Mouse (Mus musculus) liver, embryonic 11.5 days (tissue): ENCODE data around the gene Tfam. TPM values are rescaled to one million over a fixed set of nuclear protein-coding genes. Genes with fewer than 3 reads are reported as not detected.

Experiments used
- ATAC-seq: fragments of 200-750 bp; cut with Nextera tagmentation; replicated peaks from 2 replicates; pipeline ENCODE4 v1.8.0; 2017; ENCODE audit warnings: moderate number of reproducible peaks, mild to moderate bottlenecking, moderate TSS enrichment, moderate library complexity; ENCODE audit not compliant: low FRiP score
- DNase-seq: peaks from one replicate; pipeline ENCODE4 v3.0.0-alpha.2; 2017; ENCODE audit warnings: low spot score
- H3K27ac ChIP-seq: fragments of 300-500 bp; sonication (generic); 2 replicates; pipeline ENCODE4 v1.5.1; 2014; ENCODE audit warnings: mild to moderate bottlenecking, low read depth, low read length, control low read depth
- H3K27me3 ChIP-seq: fragments of 300-500 bp; sonication (generic); replicated peaks from 2 replicates; pipeline ENCODE4 v1.6.1; 2014; ENCODE audit warnings: low read length, mixed read lengths; ENCODE audit not compliant: control insufficient read depth, insufficient read depth
- H3K36me3 ChIP-seq: fragments of 300-500 bp; sonication (generic); 2 replicates; pipeline ENCODE4 v1.6.1; 2014; ENCODE audit warnings: mild to moderate bottlenecking, low read length, moderate library complexity, mixed read lengths; ENCODE audit not compliant: control insufficient read depth, insufficient read depth
- H3K4me1 ChIP-seq: fragments of 300-500 bp; sonication (generic); replicated peaks from 2 replicates; pipeline ENCODE4 v1.6.1; 2014; ENCODE audit warnings: low read length, mixed read lengths; ENCODE audit not compliant: control insufficient read depth, insufficient read depth
- H3K4me2 ChIP-seq: fragments of 300-500 bp; sonication (generic); 2 replicates; pipeline ENCODE4 v1.6.1; 2014; ENCODE audit warnings: mild to moderate bottlenecking, control low read depth, moderate library complexity
- H3K4me3 ChIP-seq: fragments of 300-500 bp; sonication (generic); 2 replicates; pipeline ENCODE4 v1.5.1; 2014; ENCODE audit warnings: low read depth, low read length, control low read depth
- H3K9ac ChIP-seq: fragments of 300-500 bp; sonication (generic); 2 replicates; pipeline ENCODE4 v1.6.1; 2014; ENCODE audit warnings: low read depth, low read length, control low read depth
- H3K9me3 ChIP-seq: fragments of 300-500 bp; sonication (generic); 2 replicates; pipeline ENCODE4 v1.6.1; 2016; ENCODE audit warnings: low read length, inconsistent platforms, mixed read lengths; ENCODE audit not compliant: control insufficient read depth
- WGBS: fragments of 180-500 bp; shearing (Covaris S2); extraction: QIAGEN DNeasy Blood & Tissue Kit; methylation state at CpG from one replicate; pipeline ENCODE4 v1.1.7; 2014; 5-methylcytosine and 5-hydroxymethylcytosine counted together
- polyA plus RNA-seq: library from polyadenylated mRNA; unstranded; fragments of >200 nt; fragmentation: Nextera tagmentation; extraction: Ambion mirVana; gene quantifications from 2 replicates; pipeline ENCODE4 v1.2.1, GENCODE M21; 2014

Gene Tfam
- polyA plus RNA-seq, 1 experiment from 2014 or later, result 104 TPM

GRCm38 (mm10) chr10:71188681-71189080 lies 49.4 kb downstream of the Tfam start:
- H3K4me3 ChIP-seq, result no peak overlapping the region
- H3K9ac ChIP-seq, result no peak overlapping the region
- H3K9me3 ChIP-seq, result no peaks in the 10 kb centered on the region
- ATAC-seq, result no peak
- no peaks in the 10 kb centered on the region for H3K36me3 ChIP-seq
- H3K27me3 ChIP-seq, result no peaks in the 10 kb centered on the region
- no peak overlapping the region for H3K4me2 ChIP-seq
- 0 out of 2 replicates have a peak, but pooled peaks cover 3% of the 10 kb centered on the region for H3K4me1 ChIP-seq
- no peak for DNase-seq
- WGBS, result 80% methylated on average over 4 of the region's 4 CpGs
- H3K27ac ChIP-seq, result no peak overlapping the region

GRCm38 (mm10) chr10:71185059-71185458 lies 53.0 kb downstream of the Tfam start:
- Histone ChIP-seq H3K4me2 (no peak overlapping the region), H3K27me3 (no peaks in the 10 kb centered on the region), H3K9ac (no peak overlapping the region), H3K4me3 (no peak overlapping the region), H3K4me1 (0 out of 2 replicates have a peak, but pooled peaks cover 3% of the 10 kb centered on the region), H3K36me3 (no peaks in the 10 kb centered on the region), H3K9me3 (0 out of 2 replicates have a peak, but pooled peaks cover 4% of the 10 kb centered on the region), H3K27ac (no peak overlapping the region)
- no peak for ATAC-seq
- DNase-seq, result no peak
- WGBS, result 87% methylated on average over 7 of the region's 7 CpGs

- Histone ChIP-seq H3K27me3 (no peaks in the 10 kb centered on the region), H3K4me3 (no peak overlapping the region), H3K4me1 (0 out of 2 replicates have a peak, but pooled peaks cover 3% of the 10 kb centered on the region), H3K27ac (no peak overlapping the region), H3K9me3 (0 out of 2 replicates have a peak, but pooled peaks cover 4% of the 10 kb centered on the region), H3K36me3 (no peaks in the 10 kb centered on the region), H3K9ac (no peak overlapping the region), H3K4me2 (no peak overlapping the region)
- 38% methylated on average over 7 of the region's 7 CpGs for WGBS
- DNase-seq (no peak), ATAC-seq (no peak; the same call in 1 of the 2 replicates)
Observed at GRCm38 (mm10) chr10:71183339-71184031, 54.6 kb downstream of the Tfam start.

GRCm38 (mm10) chr10:71181931-71182330 lies 56.1 kb downstream of the Tfam start:
- 0 out of 2 replicates have a peak, but pooled peaks cover 4% of the 10 kb centered on the region for H3K9me3 ChIP-seq
- 86% methylated on average over 4 of the region's 4 CpGs for WGBS
- ATAC-seq (no peak), DNase-seq (no peak)
- H3K9ac ChIP-seq, result no peak overlapping the region
- 0 out of 2 replicates have a peak, but pooled peaks cover 3% of the 10 kb centered on the region for H3K4me1 ChIP-seq
- no peak overlapping the region for H3K4me2 ChIP-seq
- no peak overlapping the region for H3K4me3 ChIP-seq
- no peaks in the 10 kb centered on the region for H3K27me3 ChIP-seq
- no peaks in the 10 kb centered on the region for H3K36me3 ChIP-seq
- no peak overlapping the region for H3K27ac ChIP-seq

GRCm38 (mm10) chr10:71181091-71181490 lies 57.0 kb downstream of the Tfam start:
- Histone ChIP-seq H3K4me2 (no peak overlapping the region), H3K27me3 (no peaks in the 10 kb centered on the region), H3K36me3 (no peaks in the 10 kb centered on the region), H3K9ac (no peak overlapping the region), H3K4me3 (no peak overlapping the region), H3K9me3 (0 out of 2 replicates have a peak, but pooled peaks cover 4% of the 10 kb centered on the region), H3K27ac (no peak overlapping the region), H3K4me1 (0 out of 2 replicates have a peak, but pooled peaks cover 3% of the 10 kb centered on the region)
- ATAC-seq (no peak), DNase-seq (no peak)
- WGBS, result 78% methylated on average over 2 of the region's 2 CpGs

GRCm38 (mm10) chr10:71180057-71180456 lies 58.0 kb downstream of the Tfam start:
- H3K36me3 ChIP-seq, result no peaks in the 10 kb centered on the region
- 73% methylated on average over 2 of the region's 2 CpGs for WGBS
- 0 out of 2 replicates have a peak, but pooled peaks cover 4% of the 10 kb centered on the region for H3K9me3 ChIP-seq
- H3K4me3 ChIP-seq, result no peak overlapping the region
- no peak overlapping the region for H3K4me2 ChIP-seq
- no peak overlapping the region for H3K9ac ChIP-seq
- DNase-seq, result no peak
- H3K27me3 ChIP-seq, result no peaks in the 10 kb centered on the region
- H3K27ac ChIP-seq, result no peak overlapping the region
- 0 out of 2 replicates have a peak, but pooled peaks cover 3% of the 10 kb centered on the region for H3K4me1 ChIP-seq
- no peak for ATAC-seq

- Histone ChIP-seq H3K9ac (no peak overlapping the region), H3K4me2 (no peak overlapping the region), H3K27ac (no peak overlapping the region), H3K4me3 (no peak overlapping the region), H3K36me3 (no peaks in the 10 kb centered on the region), H3K27me3 (no peaks in the 10 kb centered on the region), H3K4me1 (no peaks in the 10 kb centered on the region), H3K9me3 (0 out of 2 replicates have a peak, but pooled peaks cover 4% of the 10 kb centered on the region)
- WGBS, result 79% methylated on average over 7 of the region's 7 CpGs
- DNase-seq, result no peak
- ATAC-seq, result no peak
Observed at GRCm38 (mm10) chr10:71177201-71177600, 60.9 kb downstream of the Tfam start.

GRCm38 (mm10) chr10:71176341-71176740 lies 61.7 kb downstream of the Tfam start:
- Histone ChIP-seq H3K9ac (no peak overlapping the region), H3K27me3 (no peaks in the 10 kb centered on the region), H3K4me2 (no peak overlapping the region), H3K27ac (no peak overlapping the region), H3K4me1 (no peaks in the 10 kb centered on the region), H3K36me3 (no peaks in the 10 kb centered on the region), H3K9me3 (0 out of 2 replicates have a peak, but pooled peaks cover 4% of the 10 kb centered on the region), H3K4me3 (no peak overlapping the region)
- DNase-seq, result no peak
- WGBS, result 80% methylated on average over 8 of the region's 8 CpGs
- ATAC-seq, result no peak
